Mouse (Mus musculus): ENCODE measurements around the gene Rcsd1.
"Not testable (repeated sequence)": the region's sequence is repeated elsewhere in the genome, so short reads cannot be mapped to it uniquely, and the experiment has no call there.

Gene Rcsd1

GRCm38 (mm10) chr1:165686349-165686748, 23.2 kb downstream of the Rcsd1 start:
- no peak for DNase-seq

GRCm38 (mm10) chr1:165684261-165685203, 25.0 kb downstream of the Rcsd1 start:
- no peak for DNase-seq

- no peak for DNase-seq
Measured at GRCm38 (mm10) chr1:165682056-165682853, 27.3 kb downstream of the Rcsd1 start.

GRCm38 (mm10) chr1:165681045-165681794, 28.3 kb downstream of the Rcsd1 start:
- DNase-seq = no peak

- DNase-seq = not testable (repeated sequence)
Measured at GRCm38 (mm10) chr1:165680086-165680485, 29.5 kb downstream of the Rcsd1 start.

DNA sequence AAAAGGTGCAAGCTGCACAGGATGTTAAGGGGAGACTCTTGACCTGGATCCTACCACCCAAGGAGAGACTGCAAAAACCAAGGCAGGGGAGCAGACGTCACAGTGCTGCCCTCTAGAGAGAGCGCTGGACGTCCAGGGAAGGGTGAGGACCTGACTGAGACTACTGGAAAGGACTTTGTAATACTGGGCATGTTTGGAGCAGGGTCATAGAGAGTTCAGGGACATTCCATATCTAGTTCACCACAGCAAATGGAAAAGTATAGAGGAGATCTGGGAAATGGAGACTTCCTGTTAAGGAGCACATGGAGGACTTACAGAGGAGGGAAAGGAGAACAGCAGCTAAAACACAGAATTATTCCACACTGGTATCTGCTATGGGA, 29.9 kb downstream of the Rcsd1 start:
- no peak for DNase-seq

DNA sequence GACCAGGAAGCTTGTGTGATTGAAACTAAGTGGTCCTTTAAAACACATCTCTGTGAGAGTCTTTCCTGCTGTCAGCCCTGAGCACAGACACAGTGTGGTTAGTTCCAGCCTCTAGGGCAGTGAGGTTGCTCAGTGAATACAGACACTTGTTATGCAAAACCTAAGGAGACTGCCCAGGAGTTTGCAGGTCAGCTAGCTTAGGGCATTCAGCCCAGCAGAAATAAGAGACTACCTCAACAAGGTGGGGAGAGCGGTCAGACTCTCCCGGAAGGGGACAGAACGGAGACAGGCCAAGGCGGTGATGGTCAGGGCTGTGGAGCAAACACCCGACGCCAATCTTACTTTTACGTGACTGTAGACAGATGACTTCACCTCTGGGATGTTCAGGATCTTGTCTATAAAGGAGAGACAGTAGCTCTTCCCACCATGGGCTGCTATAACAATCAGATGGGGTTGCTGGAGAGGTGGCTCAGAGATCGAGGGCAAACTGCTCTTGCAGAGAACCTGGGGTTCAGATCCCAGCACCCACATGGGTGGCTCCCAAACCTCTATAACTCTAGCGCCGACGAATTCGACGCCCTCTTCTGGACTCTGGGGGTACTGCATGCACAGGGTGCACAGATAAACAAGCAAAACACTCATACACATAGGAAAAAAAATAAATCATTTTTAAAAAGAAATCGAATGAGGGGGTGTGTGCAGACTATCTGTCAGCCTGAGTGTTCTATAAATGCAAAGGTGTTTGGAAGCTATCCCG, 30.5 kb downstream of the Rcsd1 start:
- DNase-seq = no peak

- DNase-seq = no peak
Measured at GRCm38 (mm10) chr1:165677558-165677957, 32.0 kb downstream of the Rcsd1 start.

DNA sequence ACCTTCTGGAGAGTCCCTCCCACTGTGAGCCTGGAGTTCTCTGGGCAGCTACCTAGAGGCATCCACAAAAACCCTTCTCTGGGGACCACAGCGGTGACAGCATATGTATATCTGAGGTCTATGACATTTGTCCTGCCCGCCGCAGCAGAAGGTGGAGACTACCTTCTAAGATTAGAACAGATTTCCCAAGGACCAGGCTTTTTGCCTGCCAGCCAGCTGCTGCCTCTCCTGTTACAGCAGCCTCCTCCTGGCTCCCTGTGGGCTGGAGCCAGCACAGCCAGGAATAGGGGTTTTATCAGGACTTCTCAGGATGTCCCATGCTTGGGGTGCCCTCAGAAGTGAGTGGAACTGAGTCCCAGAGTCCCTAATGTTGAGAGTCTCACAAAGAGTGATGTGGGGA, 32.6 kb downstream of the Rcsd1 start:
- no peak for DNase-seq

DNA sequence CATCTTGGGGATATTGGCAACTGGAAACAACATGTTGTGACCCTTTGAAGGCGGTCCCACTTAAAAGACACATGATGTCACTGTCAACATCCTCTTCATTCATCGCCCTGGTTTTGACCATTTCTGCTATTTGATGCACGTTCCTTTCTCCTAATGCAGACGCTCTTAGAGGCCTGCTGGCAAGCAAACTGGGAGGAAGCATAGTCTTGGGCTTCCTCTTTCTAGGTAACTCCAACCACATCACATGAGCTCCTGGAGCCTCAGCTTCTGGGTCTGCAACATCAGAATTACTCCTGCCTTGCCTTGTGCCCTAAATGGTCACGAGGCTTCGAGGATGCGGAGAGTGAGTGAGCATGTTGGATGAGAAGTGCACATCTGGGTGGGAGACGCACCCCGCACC, 34.4 kb downstream of the Rcsd1 start:
- DNase-seq = no peak

DNA sequence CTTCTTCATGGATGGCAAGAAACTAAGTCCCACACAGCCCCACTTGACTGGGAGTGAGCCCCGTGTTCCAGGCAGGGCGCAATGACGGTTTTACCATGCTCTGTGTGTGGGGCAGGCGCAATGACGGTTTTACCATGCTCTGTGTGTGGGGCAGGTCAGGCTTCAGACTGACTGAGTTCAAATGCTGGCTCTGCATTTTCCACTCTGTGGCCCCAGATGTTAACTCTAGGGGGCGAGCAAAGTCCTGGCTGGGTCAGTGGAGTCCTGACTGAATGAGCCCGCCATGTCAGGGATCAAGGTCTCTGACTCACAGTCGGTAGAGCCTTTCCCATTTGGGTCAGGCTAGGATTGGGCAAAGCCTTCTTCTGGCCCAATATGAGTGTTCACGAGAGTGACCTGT, 37.2 kb downstream of the Rcsd1 start:
- no peak for DNase-seq

GRCm38 (mm10) chr1:165670056-165670455, 39.5 kb downstream of the Rcsd1 start:
- DNase-seq = no peak

GRCm38 (mm10) chr1:165668904-165669303, 40.7 kb downstream of the Rcsd1 start:
- DNase-seq = no peak

GRCm38 (mm10) chr1:165667380-165667779, 42.2 kb downstream of the Rcsd1 start:
- DNase-seq = no peak

GRCm38 (mm10) chr1:165666944-165667343, 42.6 kb downstream of the Rcsd1 start:
- no peak for DNase-seq

DNA sequence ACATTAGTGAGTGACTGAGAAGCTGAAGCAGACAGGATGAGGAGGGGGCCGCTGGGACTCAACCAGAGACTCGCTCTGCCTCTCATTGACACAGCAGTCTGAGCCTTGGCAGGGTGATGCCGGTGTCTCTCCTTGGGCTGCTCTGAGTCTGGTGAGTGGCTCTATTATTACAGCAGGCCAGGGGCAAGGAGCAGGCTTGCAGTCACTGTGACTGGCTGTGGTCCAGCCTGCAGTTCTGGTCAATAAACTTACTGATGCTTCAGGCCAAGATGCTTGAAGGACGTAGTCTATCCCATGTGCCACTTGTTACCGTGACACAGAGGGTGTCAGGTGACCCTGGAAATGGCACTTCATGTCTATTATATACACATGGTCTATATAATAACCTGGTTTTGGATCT, 43.8 kb downstream of the Rcsd1 start:
- no peak for DNase-seq

DNA sequence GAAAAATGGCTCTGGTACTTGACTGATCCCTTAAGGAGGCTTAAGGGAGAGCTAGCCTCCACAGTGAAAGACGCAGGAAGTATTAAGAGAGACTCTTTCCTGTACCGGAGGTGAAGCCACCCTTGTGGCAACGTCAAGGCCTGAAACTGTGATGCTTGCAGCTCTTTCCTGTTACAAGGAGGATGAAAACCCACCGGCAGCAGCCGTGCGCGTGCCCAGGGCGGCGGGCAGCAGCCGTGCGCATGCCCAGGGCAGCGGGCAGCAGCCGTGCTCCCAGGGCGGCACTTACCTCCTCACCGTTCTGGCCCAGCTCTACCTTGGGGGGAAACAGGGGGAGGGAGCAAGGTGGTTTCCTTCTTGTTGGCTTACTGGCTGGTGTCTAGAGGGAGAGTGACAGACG, 46.3 kb downstream of the Rcsd1 start:
- peak; percentile 23 for DNase-seq

GRCm38 (mm10) chr1:165662426-165663192, 46.9 kb downstream of the Rcsd1 start:
- peak; percentile 10 for DNase-seq

DNA sequence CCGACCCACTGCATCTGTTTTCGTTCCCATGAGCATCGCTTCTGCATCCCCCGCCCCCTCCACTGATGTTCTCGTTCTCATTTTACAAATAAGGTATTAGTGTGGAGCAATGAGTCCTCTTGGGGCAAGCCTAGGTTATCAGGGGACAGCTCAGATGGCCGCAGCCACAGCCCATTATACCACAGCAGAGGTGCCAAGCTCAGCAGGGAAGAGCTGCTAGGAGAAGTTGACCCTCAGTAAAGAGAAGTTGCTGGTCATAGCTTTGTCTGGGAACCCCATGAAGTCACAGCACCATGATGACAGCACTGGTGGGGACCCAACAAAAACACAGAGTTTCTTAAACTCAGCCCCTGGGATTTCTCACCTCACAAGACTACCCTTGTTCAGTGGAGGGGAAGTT, 47.8 kb downstream of the Rcsd1 start:
- no peak for DNase-seq

DNA sequence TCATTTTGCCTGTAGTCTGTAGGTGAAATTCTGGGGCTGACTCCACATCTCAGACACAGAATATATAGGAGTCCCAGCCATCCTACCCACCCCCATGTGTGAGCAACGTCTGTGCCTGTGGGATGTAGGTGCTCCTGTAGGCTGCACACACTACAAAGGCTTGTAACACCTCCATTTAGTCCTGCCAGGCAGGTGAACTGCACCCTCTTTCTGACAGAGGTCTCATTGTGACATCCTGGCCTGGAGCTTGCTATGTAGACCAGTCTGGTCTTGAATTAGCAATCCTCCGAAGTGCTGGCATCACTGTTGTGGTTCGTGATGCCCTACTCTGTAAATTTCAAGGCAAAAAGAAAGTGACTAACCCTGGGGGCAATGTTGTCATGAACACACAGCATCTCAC, 48.4 kb downstream of the Rcsd1 start:
- no peak for DNase-seq

DNA sequence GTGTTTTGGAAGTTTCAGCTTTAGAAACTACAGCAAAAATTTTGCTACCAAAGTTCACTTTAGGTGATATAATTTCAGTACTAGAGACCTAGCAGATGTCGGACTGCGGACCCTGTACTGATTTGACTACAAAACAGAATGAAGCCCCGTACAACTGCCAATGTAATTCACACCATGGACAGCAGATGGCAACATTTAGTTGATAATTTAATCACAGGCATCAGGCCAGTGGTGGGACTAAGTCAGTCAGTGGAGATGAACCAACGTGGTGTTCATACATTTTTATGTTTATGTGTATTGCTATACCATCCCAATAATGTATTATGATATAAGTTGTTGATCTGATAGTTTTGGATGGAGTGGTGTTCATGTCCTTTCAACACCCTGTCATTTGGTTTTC, 48.8 kb downstream of the Rcsd1 start:
- no peak for DNase-seq

DNA sequence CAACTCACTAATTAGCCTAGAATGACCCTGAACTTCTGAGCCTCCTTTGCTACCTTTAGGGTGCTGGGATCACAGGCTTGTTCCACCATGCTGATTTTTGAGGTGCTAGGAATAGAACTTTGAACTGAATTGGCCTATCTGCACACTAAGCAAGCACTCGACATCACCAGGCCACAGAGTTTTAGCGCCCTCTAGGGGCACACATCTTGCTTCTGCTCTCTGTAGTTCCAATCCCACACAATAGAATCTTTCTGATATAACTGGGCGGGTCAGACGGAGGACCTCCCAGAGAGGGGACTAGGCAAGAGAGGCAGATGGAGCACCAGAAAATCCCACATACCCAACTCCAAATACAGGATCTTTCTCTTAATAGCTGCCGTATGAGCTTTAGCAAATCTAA, 51.0 kb downstream of the Rcsd1 start:
- peak; percentile 65 for DNase-seq
